Mouse (Mus musculus): Measurements from ENCODE around the gene Coro6. TPM values are rescaled to one million over a fixed set of nuclear protein-coding genes. Genes with fewer than 3 reads are reported as not detected.

Gene Coro6
- total and polyA plus RNA-seq, 3 experiments = 0.04 to 0.18 TPM; not detected in 1

DNA sequence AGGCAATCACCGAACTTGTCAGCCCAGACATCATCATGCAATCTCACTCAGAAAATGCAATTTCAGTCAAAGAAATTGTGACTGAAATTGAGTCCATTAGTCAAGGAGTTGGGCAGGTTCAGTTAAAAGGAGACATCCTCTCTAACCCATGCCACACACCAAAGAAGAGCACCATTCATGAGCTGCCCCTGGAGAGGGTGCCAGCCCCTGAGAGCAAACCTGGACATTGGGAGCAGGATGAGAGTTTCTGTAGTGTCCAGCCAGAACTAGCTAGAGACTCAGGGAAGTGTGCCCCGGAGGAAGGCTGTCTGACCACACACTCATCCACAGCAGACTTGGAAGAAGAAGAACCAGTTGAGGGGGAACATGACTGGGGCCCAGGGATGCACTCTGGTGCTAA is 8.8 kb upstream of the Coro6 start:
- no peak overlapping the region for H3K9ac ChIP-seq (ENCODE audit: control insufficient read depth, low read depth, low read length, poor library complexity, severe bottlenecking)
- no peaks in the 10 kb centered on the region for H3K27me3 ChIP-seq (ENCODE audit: control insufficient read depth in 1 of 2, insufficient read depth in 2 of 2, low read length in 2 of 2)
- H3K27ac ChIP-seq (ENCODE audit: control insufficient read depth, low read depth, low read length) = no peak overlapping the region
- H3K4me1 ChIP-seq (ENCODE audit: control insufficient read depth in 1 of 2, insufficient read depth in 2 of 2, low read length in 2 of 2) = no peaks in the 10 kb centered on the region
- no peaks in the 10 kb centered on the region for H3K9me3 ChIP-seq (replicated peaks; ENCODE audit: insufficient read depth, low read length)
- DNase-seq (ENCODE audit: low read depth, low spot score) = no peak
- H3K36me3 ChIP-seq (ENCODE audit: control insufficient read depth in 1 of 2, insufficient read depth in 2 of 2, low read length in 2 of 2) = no peaks in the 10 kb centered on the region; a peak in 1 of 4 replicates
- no peak overlapping the region for H3K4me3 ChIP-seq (ENCODE audit: control insufficient read depth in 1 of 2, insufficient read depth in 1 of 2, low read depth in 2 of 2, low read length in 2 of 2)
- no peak for TF ChIP-seq ZNF384 (IDR thresholded peaks at IDR 0.05; ENCODE audit: low read depth, low read length)
- no peak for TF ChIP-seq ELF1 (IDR thresholded peaks at IDR 0.05; ENCODE audit: low read depth, low read length)
- no peak for TF ChIP-seq GATA1 (IDR thresholded peaks at IDR 0.05; ENCODE audit: low read depth, low read length)
- no peak for TF ChIP-seq E2F4 (IDR thresholded peaks at IDR 0.05; ENCODE audit: borderline replicate concordance, low read depth, low read length)
- TF ChIP-seq POLR2A (IDR thresholded peaks at IDR 0.05; ENCODE audit: control insufficient read depth in 1 of 2, insufficient read depth in 1 of 2, low read depth in 1 of 2, low read length in 2 of 2, poor library complexity in 1 of 2) = no peak
- TF ChIP-seq BHLHE40 (IDR thresholded peaks at IDR 0.05; ENCODE audit: borderline replicate concordance, low read depth, low read length) = no peak
- no peak for TF ChIP-seq NRF1 (IDR thresholded peaks at IDR 0.05; ENCODE audit: insufficient read depth, low read depth, low read length, poor library complexity, severe bottlenecking)
- TF ChIP-seq KAT2A (conservative IDR thresholded peaks at IDR 0.05; ENCODE audit: low read depth, low read length) = no peak
- TF ChIP-seq MXI1 (IDR thresholded peaks at IDR 0.05; ENCODE audit: low read depth, low read length) = no peak
- no peak for TF ChIP-seq MYC (IDR thresholded peaks at IDR 0.05; ENCODE audit: low read depth, low read length)
- TF ChIP-seq RCOR1 (IDR thresholded peaks at IDR 0.05; ENCODE audit: low read depth, low read length) = no peak
- no peak for TF ChIP-seq TCF12 (IDR thresholded peaks at IDR 0.05; ENCODE audit: low read depth, low read length)
- TF ChIP-seq GABPA (IDR thresholded peaks at IDR 0.05; ENCODE audit: low read depth, low read length) = no peak
- TF ChIP-seq SMC3 (IDR thresholded peaks at IDR 0.05; ENCODE audit: low read depth, low read length) = no peak
- H3K79me2 ChIP-seq (ENCODE audit: control insufficient read depth, insufficient read depth, low read length, poor library complexity) = no peaks in the 10 kb centered on the region

DNA sequence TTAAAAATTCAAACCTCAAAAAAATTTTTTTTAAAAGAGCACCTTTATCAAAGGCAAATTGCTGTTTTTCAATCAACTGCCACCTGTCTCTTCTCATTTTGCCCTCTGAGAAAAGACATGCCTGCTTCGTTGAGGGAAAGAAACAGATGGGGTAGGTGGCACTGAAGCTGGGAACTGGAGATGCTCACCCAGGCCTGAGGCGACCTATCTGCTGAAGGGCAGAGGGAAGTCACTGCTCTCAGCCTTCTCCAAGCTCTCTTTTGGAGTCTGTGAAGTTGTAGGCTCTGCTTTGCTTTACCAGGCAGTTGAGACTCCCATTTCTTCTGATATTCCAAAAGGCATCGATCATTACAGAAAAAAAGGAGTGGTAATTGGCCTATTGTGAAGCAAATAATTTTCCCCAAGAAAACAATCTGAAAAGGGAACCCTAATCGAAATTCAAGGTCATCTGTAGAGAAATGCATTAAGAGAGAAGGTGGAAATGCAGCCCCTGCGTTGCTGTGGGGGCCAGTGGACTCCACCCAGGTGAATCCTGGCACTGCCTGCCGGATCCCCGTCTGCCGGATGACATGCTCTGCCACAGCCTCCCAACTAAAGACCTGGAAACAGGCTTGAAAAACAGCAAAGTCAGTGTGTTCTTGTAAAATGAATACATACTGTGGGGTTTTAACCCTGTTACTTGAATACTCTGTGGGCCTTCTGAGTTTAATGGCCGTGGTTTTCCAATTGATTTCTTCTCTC is 6.3 kb upstream of the Coro6 start:
- Histone ChIP-seq H3K4me1 (ENCODE audit: control insufficient read depth in 1 of 2, insufficient read depth in 2 of 2, low read length in 2 of 2) (0 out of 4 replicates have a peak, but pooled peaks cover 0 to 3% of the 10 kb centered on the region in 2 experiments), H3K9ac (ENCODE audit: control insufficient read depth, low read depth, low read length, poor library complexity, severe bottlenecking) (no peak overlapping the region), H3K36me3 (ENCODE audit: control insufficient read depth in 1 of 2, insufficient read depth in 2 of 2, low read length in 2 of 2) (no peaks in the 10 kb centered on the region; a peak in 2 of 4 replicates), H3K79me2 (ENCODE audit: control insufficient read depth, insufficient read depth, low read length, poor library complexity) (no peaks in the 10 kb centered on the region), H3K9me3 (replicated peaks; ENCODE audit: insufficient read depth, low read length) (no peaks in the 10 kb centered on the region), H3K27ac (ENCODE audit: control insufficient read depth, low read depth, low read length) (no peak overlapping the region), H3K27me3 (ENCODE audit: control insufficient read depth in 1 of 2, insufficient read depth in 2 of 2, low read length in 2 of 2) (no peaks in the 10 kb centered on the region), H3K4me3 (ENCODE audit: control insufficient read depth in 1 of 2, insufficient read depth in 1 of 2, low read depth in 2 of 2, low read length in 2 of 2) (no peak overlapping the region)
- no peak for TF ChIP-seq SMC3 (IDR thresholded peaks at IDR 0.05; ENCODE audit: low read depth, low read length)
- TF ChIP-seq KAT2A (conservative IDR thresholded peaks at IDR 0.05; ENCODE audit: low read depth, low read length) = no peak
- TF ChIP-seq USF1 (IDR thresholded peaks at IDR 0.05; ENCODE audit: low read depth, low read length) = no peak
- no peak for TF ChIP-seq ETS1 (IDR thresholded peaks at IDR 0.05; ENCODE audit: low read depth, low read length)
- TF ChIP-seq MAFK (IDR thresholded peaks at IDR 0.05; ENCODE audit: borderline replicate concordance, low read depth, low read length) = no peak
- TF ChIP-seq E2F4 (IDR thresholded peaks at IDR 0.05; ENCODE audit: borderline replicate concordance, low read depth, low read length) = no peak
- TF ChIP-seq MAZ (IDR thresholded peaks at IDR 0.05; ENCODE audit: low read depth, low read length) = no peak
- no peak for TF ChIP-seq MEF2A (IDR thresholded peaks at IDR 0.05; ENCODE audit: extremely low read depth, insufficient replicate concordance, low read depth, low read length, poor library complexity, severe bottlenecking)
- no peak for TF ChIP-seq RAD21 (IDR thresholded peaks at IDR 0.05; ENCODE audit: low read depth, low read length)
- TF ChIP-seq HCFC1 (IDR thresholded peaks at IDR 0.05; ENCODE audit: low read depth, low read length) = no peak
- TF ChIP-seq TAL1 (IDR thresholded peaks at IDR 0.05; ENCODE audit: low read length) = no peak
- TF ChIP-seq JUND (IDR thresholded peaks at IDR 0.05; ENCODE audit: low read depth, low read length) = no peak
- TF ChIP-seq POLR2A (IDR thresholded peaks at IDR 0.05; ENCODE audit: control insufficient read depth in 1 of 2, insufficient read depth in 1 of 2, low read depth in 1 of 2, low read length in 2 of 2, poor library complexity in 1 of 2) = no peak
- no peak for TF ChIP-seq UBTF (IDR thresholded peaks at IDR 0.05; ENCODE audit: borderline replicate concordance, insufficient read depth, low read depth, low read length)
- DNase-seq (ENCODE audit: low read depth, low spot score) = no peak
